Mouse (Mus musculus) cerebellum, postnatal 10 days (tissue): ENCODE results near the gene Traf7.

Source experiments
- DNase-seq, 2 experiments: peaks; one replicate each; pipeline ENCODE4 v3.0.0; 2021; ENCODE audit warnings: mixed read lengths in 2 of 2

Traf7 gene

GRCm38 (mm10) chr17:24505286-24505955, 22.3 kb downstream of the Traf7 start:
- DNase-seq, result peak; percentile 64 to 66

GRCm38 (mm10) chr17:24504085-24504484, 23.7 kb downstream of the Traf7 start:
- no peak for DNase-seq

- no peak for DNase-seq
These were observed 25.5 kb downstream of the Traf7 start for GRCm38 (mm10) chr17:24502208-24502607.

- peak in 1 of 2 experiments; percentile 48 for DNase-seq
These were observed 31.7 kb downstream of the Traf7 start for GRCm38 (mm10) chr17:24496026-24496425.

GRCm38 (mm10) chr17:24495443-24495842, 32.3 kb downstream of the Traf7 start:
- peak; percentile 63 to 76 for DNase-seq

DNA sequence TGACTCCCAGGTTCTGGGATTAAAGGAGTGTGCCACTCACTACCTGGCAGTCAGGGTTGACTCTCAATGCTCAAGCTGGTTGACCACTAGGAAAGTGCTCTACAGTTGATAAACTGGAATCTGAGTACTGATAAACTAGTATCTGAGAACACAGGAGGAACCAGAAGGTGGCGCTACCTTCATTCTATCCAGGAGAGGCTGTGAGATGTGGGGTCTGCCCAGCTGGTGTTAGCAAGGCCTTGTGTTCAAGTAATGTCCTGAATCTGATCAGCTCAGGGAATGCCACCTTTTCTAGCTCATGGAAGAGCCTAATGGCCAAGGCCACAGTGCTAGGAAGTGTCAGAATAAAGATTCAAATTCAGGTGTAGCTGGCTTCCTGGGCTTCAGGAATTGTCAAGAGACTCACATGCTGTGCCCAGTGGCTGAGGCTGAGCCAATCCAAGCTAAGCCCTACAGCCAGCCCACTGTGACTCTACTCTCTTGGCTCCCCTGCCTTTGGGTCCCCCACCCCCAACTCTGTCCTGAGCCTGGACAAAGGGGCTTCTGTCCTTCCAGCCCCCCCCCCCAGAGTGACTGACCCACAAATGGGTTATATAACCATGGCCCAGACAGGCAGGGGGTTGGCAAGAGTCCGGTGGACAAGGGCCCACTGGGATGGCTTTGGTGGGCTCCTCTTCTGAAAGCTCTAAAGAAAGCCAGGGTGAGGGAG, 33.0 kb downstream of the Traf7 start:
- peak; percentile 84 to 88 for DNase-seq

DNA sequence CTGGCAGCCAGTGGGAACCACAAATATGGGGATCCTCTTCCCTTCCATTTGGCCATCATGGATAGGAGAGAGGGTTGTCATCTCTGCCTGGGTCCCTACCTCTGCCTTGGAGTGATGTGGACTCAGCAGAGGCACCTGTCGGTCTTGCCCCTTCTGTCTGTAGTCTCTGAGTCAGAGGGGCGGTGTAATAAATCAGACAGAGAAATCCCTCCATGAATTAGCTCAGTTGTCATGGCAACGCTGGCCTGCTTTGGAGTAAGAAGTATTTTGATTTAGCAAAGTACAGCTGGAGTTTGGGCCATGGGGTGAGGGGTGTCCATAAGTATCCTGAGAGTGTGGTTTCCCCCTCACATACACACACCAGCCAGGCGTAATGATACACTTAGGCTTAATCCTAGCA, 37.3 kb downstream of the Traf7 start:
- DNase-seq, result no peak

DNA sequence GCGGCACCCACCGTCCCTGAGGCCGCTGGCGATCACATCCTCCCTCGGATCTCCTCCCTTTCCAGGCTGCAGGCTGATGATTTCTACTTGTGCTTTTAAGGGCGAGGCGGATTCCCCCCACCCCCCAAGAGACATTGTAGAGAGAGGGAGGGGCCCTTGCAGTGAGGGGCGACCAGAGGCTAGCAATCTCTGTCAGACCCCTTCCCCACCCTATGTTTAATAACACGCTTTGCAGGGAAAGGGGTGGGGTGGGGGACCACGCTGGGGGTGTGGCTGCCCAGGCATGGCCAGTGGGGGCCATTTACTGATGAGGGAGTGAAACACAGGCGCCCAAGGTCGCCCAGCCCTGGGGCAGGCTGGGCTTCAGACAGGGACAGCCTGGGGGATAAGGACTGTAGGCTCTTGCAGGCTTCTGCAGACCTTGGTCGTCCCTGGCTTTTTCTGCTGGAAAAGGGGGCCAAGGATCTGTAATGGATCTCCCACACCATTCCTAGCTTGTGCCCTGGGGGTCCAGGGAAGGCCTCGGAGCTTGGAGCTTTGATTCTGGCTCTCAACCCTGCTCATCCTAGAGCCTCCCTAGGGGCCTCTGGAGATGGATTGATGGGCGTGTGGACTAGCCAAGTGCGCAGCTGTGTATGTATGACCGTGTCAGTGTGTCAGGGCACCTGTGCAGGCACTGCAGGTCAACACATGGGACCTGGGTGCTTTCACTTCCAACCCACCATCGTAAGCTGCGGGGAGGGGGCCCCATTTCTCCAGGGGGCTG, 38.3 kb downstream of the Traf7 start:
- DNase-seq, result no peak

DNA sequence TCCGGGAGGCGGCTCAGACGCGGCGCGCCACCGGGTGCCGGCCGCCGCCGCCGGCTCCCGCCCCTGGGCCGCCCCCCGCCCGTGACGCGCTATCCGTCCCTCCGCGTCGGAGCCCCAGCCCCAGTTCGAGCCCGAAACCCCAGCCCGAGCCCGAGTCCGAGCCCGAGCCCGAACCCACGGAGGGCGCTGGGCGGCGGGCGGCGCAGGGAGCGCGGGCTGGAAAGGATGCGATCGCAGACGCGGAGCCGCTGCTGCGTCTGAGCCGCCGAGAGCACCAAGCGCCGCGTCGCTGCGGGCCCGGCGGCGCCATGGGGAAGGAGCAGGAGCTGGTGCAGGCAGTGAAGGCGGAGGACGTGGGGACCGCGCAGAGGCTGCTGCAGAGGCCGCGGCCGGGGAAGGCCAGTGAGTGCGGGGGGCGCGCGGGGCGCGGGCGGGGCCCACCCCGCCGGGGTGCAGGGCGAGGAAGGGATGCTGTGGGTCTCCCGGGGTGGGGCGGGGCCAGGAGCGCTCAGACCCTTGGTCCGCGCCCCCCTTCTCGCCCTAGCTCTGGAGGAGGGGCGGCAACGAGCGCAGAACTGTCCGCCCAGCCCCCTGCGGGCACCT, 39.0 kb downstream of the Traf7 start:
- peak; percentile 70 to 81 for DNase-seq

- DNase-seq, result peak in 1 of 2 experiments; percentile 80
These were observed 39.5 kb downstream of the Traf7 start, which contains the start of gene Caskin1 for GRCm38 (mm10) chr17:24488186-24488661. Gene Caskin1 (plus strand): TSS chr17:24488601.

- DNase-seq, result peak; percentile 85 to 90
These were observed 42.5 kb downstream of the Traf7 start for GRCm38 (mm10) chr17:24485090-24485860.

- no peak for DNase-seq
These were observed 44.2 kb downstream of the Traf7 start for GRCm38 (mm10) chr17:24483495-24483894.

- DNase-seq, result no peak
These were observed 46.5 kb downstream of the Traf7 start for GRCm38 (mm10) chr17:24481027-24481815.

- peak in 1 of 2 experiments; percentile 46 for DNase-seq
These were observed 47.4 kb downstream of the Traf7 start for GRCm38 (mm10) chr17:24480201-24480826.

GRCm38 (mm10) chr17:24479431-24479830, 48.3 kb downstream of the Traf7 start:
- no peak for DNase-seq

DNA sequence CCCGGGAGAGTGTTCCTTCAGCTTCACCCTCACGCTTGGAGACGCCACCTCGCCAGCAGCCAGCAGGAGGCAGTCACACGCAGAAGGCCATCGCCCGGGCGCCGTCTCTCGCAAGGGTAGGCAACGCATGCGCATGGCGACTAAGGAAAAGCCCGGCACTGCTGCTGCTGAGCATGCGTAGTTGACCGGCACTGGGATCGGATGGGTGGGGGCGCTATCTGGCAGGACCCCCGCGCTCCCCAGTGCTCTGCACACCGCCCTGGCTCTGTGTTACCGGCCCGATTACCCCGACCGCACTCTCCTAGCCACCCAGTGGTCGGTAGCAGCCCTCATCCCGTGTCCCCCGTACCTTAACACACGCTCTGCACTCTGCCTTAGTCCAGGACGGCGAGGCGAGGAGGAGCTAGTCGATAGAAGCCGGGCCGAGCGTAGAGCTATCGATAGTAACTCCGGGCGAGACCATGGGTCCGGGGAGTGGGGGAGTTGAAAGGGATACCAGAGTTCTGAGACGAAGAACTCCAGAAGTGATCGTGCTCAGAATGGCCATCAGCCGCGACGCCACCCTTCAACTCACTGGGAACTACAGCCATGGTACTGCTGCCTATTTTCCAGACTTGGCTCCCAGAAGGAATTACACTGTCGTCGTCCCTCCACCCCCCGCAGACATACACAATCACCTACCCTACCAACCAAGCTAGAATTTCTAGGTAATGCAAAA, 48.9 kb downstream of the Traf7 start, which contains the start of gene Mlst8:
Gene Mlst8 (minus strand): TSS at position 416 of the 718 bp plus-strand sequence.
- peak; percentile 99 for DNase-seq

DNA sequence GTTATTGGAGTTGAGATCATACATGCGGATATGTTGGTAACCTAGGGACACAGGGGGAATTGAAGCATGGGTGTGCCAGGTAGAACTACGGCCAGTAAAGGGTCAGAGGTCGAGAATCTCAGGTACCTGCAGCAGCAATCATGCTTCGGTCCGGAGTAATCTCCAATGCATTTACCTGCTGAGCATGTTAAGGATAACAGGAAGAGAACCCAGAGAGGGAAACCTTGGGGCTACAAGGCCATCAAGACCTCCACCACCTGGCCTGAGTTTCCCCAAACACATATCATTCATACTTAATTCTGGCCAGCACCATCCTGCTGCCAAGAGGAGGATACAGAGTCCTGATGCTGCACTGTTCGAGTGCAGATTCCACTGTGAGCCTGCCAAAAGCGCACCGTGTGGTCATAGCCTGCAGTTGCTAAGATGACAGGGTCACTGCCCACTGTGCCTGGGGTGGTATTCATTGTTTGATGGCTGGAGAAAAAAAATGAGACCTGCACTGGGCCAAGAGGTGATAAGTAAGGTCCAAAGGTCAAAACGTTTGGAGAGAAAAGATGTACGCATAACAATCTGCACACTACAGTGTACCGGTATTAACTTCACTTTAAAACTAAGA, 49.6 kb downstream of the Traf7 start:
- peak; percentile 63 to 64 for DNase-seq

DNA sequence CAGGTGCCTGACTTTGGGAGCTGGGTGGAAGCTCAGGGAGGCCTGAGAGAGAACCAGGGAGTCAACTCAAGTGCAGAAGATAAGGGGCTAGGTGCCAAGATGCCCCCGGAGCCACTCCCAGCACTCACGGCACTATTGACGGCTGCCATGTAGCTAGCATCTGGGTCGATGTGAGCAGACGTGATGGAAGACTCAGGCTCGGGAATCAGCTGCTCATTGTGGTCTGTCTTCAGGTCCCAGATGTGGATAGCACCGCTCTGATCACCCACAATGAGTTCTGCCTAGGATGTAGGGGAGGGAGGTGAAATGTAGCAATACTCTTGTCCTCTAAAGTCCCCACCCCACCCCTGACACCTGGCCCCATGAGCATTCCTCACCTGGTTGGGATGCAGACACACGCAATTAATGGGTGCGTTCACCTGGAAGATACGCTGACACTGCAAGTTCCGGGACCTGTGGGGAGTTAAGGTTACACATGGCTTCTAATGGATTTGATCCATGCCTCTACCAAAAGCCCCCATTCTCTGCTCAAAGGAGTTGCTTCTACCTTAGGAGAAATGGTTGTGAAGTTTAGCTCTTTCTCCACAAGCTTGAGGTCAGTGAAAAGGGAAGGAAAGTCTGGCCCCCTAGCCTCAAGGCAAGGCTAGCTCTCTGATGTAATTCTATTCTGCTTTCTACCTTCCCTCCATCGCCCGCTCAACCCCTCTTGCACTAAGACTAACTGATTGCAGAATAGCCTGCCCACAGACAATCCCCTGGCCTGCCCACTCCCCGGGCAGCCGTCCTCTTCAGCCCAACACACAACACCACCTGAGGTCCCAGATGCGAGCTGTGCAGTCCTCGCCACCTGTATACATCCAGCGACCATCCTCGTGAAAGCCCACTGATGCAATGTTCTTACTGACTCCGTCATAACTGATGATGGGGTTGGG, 50.4 kb downstream of the Traf7 start:
- DNase-seq, result no peak
